Mouse (Mus musculus): Measurements from ENCODE around the gene Gm12216. TPM values are rescaled to one million over a fixed set of nuclear protein-coding genes. Genes with fewer than 3 reads are reported as not detected.

The Gm12216 gene
- polyA plus RNA-seq, 1 experiment from 2014 or later: 0.40 TPM

- 81% methylated on average over 6 of the region's 6 CpGs for WGBS
- no peaks in the 10 kb centered on the region for H3K36me3 ChIP-seq (ENCODE audit: control insufficient read depth, insufficient read depth, low read length)
- H3K9ac ChIP-seq (ENCODE audit: low read depth, low read length): no peak overlapping the region
- H3K27me3 ChIP-seq (replicated peaks; ENCODE audit: control insufficient read depth, insufficient read depth, low read length): no peaks in the 10 kb centered on the region
- H3K4me1 ChIP-seq (ENCODE audit: control insufficient read depth, insufficient read depth, low read depth, low read length): no peaks in the 10 kb centered on the region
- H3K9me3 ChIP-seq (ENCODE audit: control insufficient read depth, low read length): no peaks in the 10 kb centered on the region
- no peak overlapping the region for H3K27ac ChIP-seq (ENCODE audit: low read depth, low read length)
- no peak overlapping the region; the same call in 1 of the 2 replicates for H3K4me2 ChIP-seq (ENCODE audit: low read length)
- no peak overlapping the region for H3K4me3 ChIP-seq (ENCODE audit: low read length)
- ATAC-seq: no peak
Measured at GRCm38 (mm10) chr11:53858058-53858760, 847 bp downstream of the Gm12216 start.

DNA sequence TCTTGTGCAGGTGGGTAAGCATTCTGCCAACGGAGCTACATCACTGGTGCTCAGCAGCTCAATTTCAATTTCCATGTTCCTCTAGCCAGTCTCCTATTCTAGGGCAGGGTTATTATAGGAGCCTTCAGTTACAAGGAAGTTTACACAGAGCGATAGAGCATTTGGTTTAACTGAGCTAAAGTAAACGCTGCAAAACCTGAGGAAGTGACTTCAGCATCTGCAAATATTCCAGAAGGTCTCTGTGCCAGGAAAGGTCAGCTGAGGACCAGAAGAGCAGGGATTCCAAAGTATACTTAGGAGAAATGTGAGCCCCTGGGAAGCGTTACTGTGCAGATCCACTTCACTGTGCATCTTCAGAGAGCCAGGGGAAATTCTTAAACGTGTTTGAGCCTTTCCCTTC is 5.4 kb downstream of the Gm12216 start:
- no peak overlapping the region for H3K4me3 ChIP-seq (ENCODE audit: low read length)
- no peaks in the 10 kb centered on the region for H3K36me3 ChIP-seq (ENCODE audit: control insufficient read depth, insufficient read depth, low read length)
- H3K9ac ChIP-seq (ENCODE audit: low read depth, low read length): no peak overlapping the region
- no peak overlapping the region for H3K4me2 ChIP-seq (ENCODE audit: low read length)
- H3K27ac ChIP-seq (ENCODE audit: low read depth, low read length): no peak overlapping the region
- H3K27me3 ChIP-seq (replicated peaks; ENCODE audit: control insufficient read depth, insufficient read depth, low read length): no peaks in the 10 kb centered on the region
- ATAC-seq: no peak
- WGBS: 71% methylated on average over 5 of the region's 5 CpGs
- no peaks in the 10 kb centered on the region for H3K9me3 ChIP-seq (ENCODE audit: control insufficient read depth, low read length)
- H3K4me1 ChIP-seq (ENCODE audit: control insufficient read depth, insufficient read depth, low read depth, low read length): no peaks in the 10 kb centered on the region

DNA sequence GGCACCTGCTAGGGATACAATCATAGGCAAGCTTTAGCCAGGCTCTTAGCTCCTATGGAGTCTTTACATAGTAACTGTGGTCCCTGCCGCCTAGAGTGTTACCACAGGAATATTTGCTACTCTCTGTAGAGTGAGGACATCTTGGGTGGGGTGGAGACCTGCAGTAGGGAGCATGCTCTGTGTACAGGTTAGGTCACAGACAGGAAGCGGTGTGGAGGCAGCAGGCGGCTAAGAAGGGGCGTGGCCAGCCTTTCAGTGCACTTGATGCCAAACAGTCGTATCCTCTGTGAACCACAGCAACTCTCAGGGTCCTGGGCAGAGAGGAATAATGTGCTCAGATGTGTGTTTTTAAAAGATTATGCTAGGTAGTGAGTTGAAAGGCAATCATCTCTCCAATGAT is 7.3 kb downstream of the Gm12216 start:
- WGBS: 60% methylated on average over 5 of the region's 5 CpGs
- H3K4me3 ChIP-seq (ENCODE audit: low read length): no peak overlapping the region
- H3K36me3 ChIP-seq (ENCODE audit: control insufficient read depth, insufficient read depth, low read length): no peaks in the 10 kb centered on the region
- H3K4me1 ChIP-seq (ENCODE audit: control insufficient read depth, insufficient read depth, low read depth, low read length): no peaks in the 10 kb centered on the region
- H3K4me2 ChIP-seq (ENCODE audit: low read length): no peak overlapping the region
- no peak for ATAC-seq
- H3K9me3 ChIP-seq (ENCODE audit: control insufficient read depth, low read length): no peaks in the 10 kb centered on the region
- H3K27me3 ChIP-seq (replicated peaks; ENCODE audit: control insufficient read depth, insufficient read depth, low read length): no peaks in the 10 kb centered on the region
- H3K9ac ChIP-seq (ENCODE audit: low read depth, low read length): no peak overlapping the region
- no peak overlapping the region for H3K27ac ChIP-seq (ENCODE audit: low read depth, low read length)

GRCm38 (mm10) chr11:53849588-53850320 is 9.3 kb downstream of the Gm12216 start:
- Histone ChIP-seq H3K36me3 (ENCODE audit: control insufficient read depth, insufficient read depth, low read length) (no peaks in the 10 kb centered on the region), H3K4me2 (ENCODE audit: low read length) (peak overlapping the region; percentile 18), H3K4me1 (ENCODE audit: control insufficient read depth, insufficient read depth, low read depth, low read length) (no peaks in the 10 kb centered on the region), H3K9ac (ENCODE audit: low read depth, low read length) (no peak overlapping the region), H3K27me3 (replicated peaks; ENCODE audit: control insufficient read depth, insufficient read depth, low read length) (no peaks in the 10 kb centered on the region), H3K9me3 (ENCODE audit: control insufficient read depth, low read length) (no peaks in the 10 kb centered on the region), H3K27ac (ENCODE audit: low read depth, low read length) (no peak overlapping the region), H3K4me3 (ENCODE audit: low read length) (no peak overlapping the region)
- 28% methylated on average over 9 of the region's 9 CpGs for WGBS
- ATAC-seq: peak; percentile 81

DNA sequence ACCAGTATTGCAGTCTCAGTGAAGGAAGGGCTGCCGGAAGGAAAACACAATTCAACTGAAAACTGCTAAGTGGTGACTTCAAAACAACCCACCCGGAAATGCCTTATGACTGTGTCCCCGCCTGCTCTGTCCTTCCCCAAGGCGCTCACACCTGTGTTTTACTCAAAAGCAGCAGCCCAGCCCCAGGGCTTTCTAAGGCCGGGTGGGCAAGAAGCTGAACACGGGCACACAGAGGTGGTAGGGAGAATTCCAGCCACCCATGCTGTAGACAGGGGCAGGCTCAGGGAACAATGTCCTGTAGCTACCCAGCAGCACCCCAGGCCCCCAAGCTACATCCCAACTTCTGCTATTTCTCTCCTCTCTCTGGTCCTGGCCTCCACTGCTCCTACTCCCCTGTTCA is 13.4 kb downstream of the Gm12216 start:
- Histone ChIP-seq H3K4me1 (ENCODE audit: control insufficient read depth, insufficient read depth, low read depth, low read length) (no peaks in the 10 kb centered on the region), H3K9me3 (ENCODE audit: control insufficient read depth, low read length) (no peaks in the 10 kb centered on the region), H3K4me3 (ENCODE audit: low read length) (no peak overlapping the region), H3K27me3 (replicated peaks; ENCODE audit: control insufficient read depth, insufficient read depth, low read length) (no peaks in the 10 kb centered on the region), H3K4me2 (ENCODE audit: low read length) (no peak overlapping the region), H3K36me3 (ENCODE audit: control insufficient read depth, insufficient read depth, low read length) (no peaks in the 10 kb centered on the region), H3K9ac (ENCODE audit: low read depth, low read length) (no peak overlapping the region), H3K27ac (ENCODE audit: low read depth, low read length) (no peak overlapping the region)
- ATAC-seq: no peak
- whole genome bisulfite sequencing: 89% methylated on average over 5 of the region's 6 CpGs

DNA sequence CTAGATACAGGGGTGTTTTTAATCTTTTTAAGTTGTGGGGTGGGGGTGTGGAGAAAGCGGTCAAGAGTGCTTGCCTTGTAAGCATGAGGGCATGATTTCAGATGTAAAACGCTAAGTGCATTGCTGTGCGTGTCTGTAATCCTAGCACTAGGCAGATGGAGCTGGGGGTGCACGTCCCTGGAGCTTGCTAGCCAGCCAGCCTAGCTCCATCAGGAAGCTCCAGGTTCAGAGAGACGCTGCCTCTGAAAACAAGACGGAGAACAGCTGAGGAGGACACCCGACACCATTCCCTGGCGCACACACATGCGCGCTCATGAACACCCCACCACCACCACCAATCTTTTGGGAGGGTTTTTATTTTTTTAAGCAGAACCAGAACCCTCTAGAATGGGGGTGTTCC is 15.9 kb downstream of the Gm12216 start:
- H3K4me1 ChIP-seq (ENCODE audit: control insufficient read depth, insufficient read depth, low read depth, low read length): no peaks in the 10 kb centered on the region
- no peak overlapping the region for H3K4me2 ChIP-seq (ENCODE audit: low read length)
- no peak overlapping the region for H3K4me3 ChIP-seq (ENCODE audit: low read length)
- no peak overlapping the region for H3K27ac ChIP-seq (ENCODE audit: low read depth, low read length)
- no peaks in the 10 kb centered on the region for H3K27me3 ChIP-seq (replicated peaks; ENCODE audit: control insufficient read depth, insufficient read depth, low read length)
- 74% methylated on average over 10 of the region's 10 CpGs for WGBS
- H3K9me3 ChIP-seq (ENCODE audit: control insufficient read depth, low read length): no peaks in the 10 kb centered on the region
- ATAC-seq: no peak
- H3K9ac ChIP-seq (ENCODE audit: low read depth, low read length): no peak overlapping the region
- no peaks in the 10 kb centered on the region for H3K36me3 ChIP-seq (ENCODE audit: control insufficient read depth, insufficient read depth, low read length)

GRCm38 (mm10) chr11:53842161-53842581 is 16.9 kb downstream of the Gm12216 start:
- Histone ChIP-seq H3K27me3 (replicated peaks; ENCODE audit: control insufficient read depth, insufficient read depth, low read length) (no peaks in the 10 kb centered on the region), H3K4me2 (ENCODE audit: low read length) (no peak overlapping the region), H3K9ac (ENCODE audit: low read depth, low read length) (no peak overlapping the region), H3K27ac (ENCODE audit: low read depth, low read length) (no peak overlapping the region), H3K9me3 (ENCODE audit: control insufficient read depth, low read length) (no peaks in the 10 kb centered on the region), H3K4me1 (ENCODE audit: control insufficient read depth, insufficient read depth, low read depth, low read length) (no peaks in the 10 kb centered on the region), H3K36me3 (ENCODE audit: control insufficient read depth, insufficient read depth, low read length) (no peaks in the 10 kb centered on the region), H3K4me3 (ENCODE audit: low read length) (no peak overlapping the region)
- no peak for ATAC-seq
- 41% methylated on average over 4 of the region's 4 CpGs for WGBS

DNA sequence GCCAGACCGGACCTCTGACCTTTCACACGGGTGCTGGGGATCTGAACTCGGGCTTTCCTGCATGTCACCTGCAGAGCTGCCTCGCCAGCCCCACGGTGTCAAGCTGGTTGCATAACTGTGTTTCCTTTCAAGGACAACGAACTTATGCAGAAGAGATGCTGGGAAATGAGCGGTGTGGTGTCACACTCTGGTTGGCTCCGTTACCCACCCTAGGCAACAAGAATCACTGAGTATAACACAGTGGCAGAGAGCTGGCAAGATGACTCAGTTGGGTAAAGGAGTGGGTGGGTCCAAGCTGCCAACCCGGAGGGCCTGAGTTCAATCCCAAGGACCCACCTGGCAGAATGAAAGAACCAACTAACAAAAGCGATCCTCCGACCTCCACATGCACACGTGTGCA is 17.5 kb downstream of the Gm12216 start:
- H3K9me3 ChIP-seq (ENCODE audit: control insufficient read depth, low read length): no peaks in the 10 kb centered on the region
- no peak overlapping the region for H3K27ac ChIP-seq (ENCODE audit: low read depth, low read length)
- WGBS: 79% methylated on average over 12 of the region's 12 CpGs
- no peak overlapping the region for H3K9ac ChIP-seq (ENCODE audit: low read depth, low read length)
- no peaks in the 10 kb centered on the region for H3K4me1 ChIP-seq (ENCODE audit: control insufficient read depth, insufficient read depth, low read depth, low read length)
- no peaks in the 10 kb centered on the region for H3K36me3 ChIP-seq (ENCODE audit: control insufficient read depth, insufficient read depth, low read length)
- no peaks in the 10 kb centered on the region for H3K27me3 ChIP-seq (replicated peaks; ENCODE audit: control insufficient read depth, insufficient read depth, low read length)
- no peak overlapping the region for H3K4me2 ChIP-seq (ENCODE audit: low read length)
- no peak for ATAC-seq
- H3K4me3 ChIP-seq (ENCODE audit: low read length): no peak overlapping the region

- no peak overlapping the region for H3K27ac ChIP-seq (ENCODE audit: low read depth, low read length)
- ATAC-seq: no peak
- WGBS: 74% methylated on average over 8 of the region's 8 CpGs
- no peaks in the 10 kb centered on the region for H3K4me1 ChIP-seq (ENCODE audit: control insufficient read depth, insufficient read depth, low read depth, low read length)
- no peaks in the 10 kb centered on the region for H3K36me3 ChIP-seq (ENCODE audit: control insufficient read depth, insufficient read depth, low read length)
- H3K4me3 ChIP-seq (ENCODE audit: low read length): no peak overlapping the region
- H3K4me2 ChIP-seq (ENCODE audit: low read length): no peak overlapping the region
- H3K9me3 ChIP-seq (ENCODE audit: control insufficient read depth, low read length): no peaks in the 10 kb centered on the region
- H3K27me3 ChIP-seq (replicated peaks; ENCODE audit: control insufficient read depth, insufficient read depth, low read length): no peaks in the 10 kb centered on the region
- no peak overlapping the region for H3K9ac ChIP-seq (ENCODE audit: low read depth, low read length)
Measured at GRCm38 (mm10) chr11:53839663-53840642, 19.1 kb downstream of the Gm12216 start.

Measured in hindbrain, embryonic 16.5 days (tissue).